Mouse (Mus musculus): Measurements from ENCODE around the gene Dnajb8.

DNA sequence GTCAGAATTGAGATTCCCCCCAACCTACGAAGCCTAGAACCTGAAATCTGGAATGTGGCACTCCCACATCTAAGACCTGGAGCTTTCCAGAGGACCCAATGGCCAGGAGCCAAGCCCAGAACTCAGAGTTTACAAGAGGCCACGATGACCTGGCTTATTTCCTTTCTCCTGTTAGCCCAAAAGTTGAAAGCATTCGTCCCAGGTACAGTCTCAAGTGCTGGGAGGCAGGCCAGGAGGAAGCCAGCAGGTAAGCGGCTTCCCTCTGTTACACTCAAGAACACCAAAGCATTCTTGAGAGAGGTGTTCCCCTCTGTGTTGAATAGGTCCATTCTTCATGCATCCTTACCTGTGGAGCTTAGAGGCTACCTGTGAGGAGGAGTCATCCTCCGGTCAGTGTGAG lies 12.6 kb upstream of the Dnajb8 start:
- no peak for TF ChIP-seq CTCF (conservative IDR thresholded peaks at IDR 0.05; ENCODE audit: insufficient read depth, insufficient read length, low read depth, low read length)
- TF ChIP-seq POLR2A (IDR thresholded peaks at IDR 0.05; ENCODE audit: low read depth, low read length) = no peak
